Mouse (Mus musculus) forebrain, postnatal 0 days (tissue): ENCODE data around the gene Fcgr2b. TPM values are rescaled to one million over a fixed set of nuclear protein-coding genes. Genes with fewer than 3 reads are reported as not detected.

ENCODE experiments used
- ATAC-seq: fragments of 200-750 bp; cut with Nextera tagmentation; 2 replicates; pipeline ENCODE4 v1.8.0; 2017; ENCODE audit warnings: mild to moderate bottlenecking, moderate library complexity
- DNase-seq: peaks from one replicate; pipeline ENCODE4 v3.0.0-alpha.2; 2015
- H3K27ac ChIP-seq: fragments of 300-500 bp; sonication (generic); 2 replicates; pipeline ENCODE4 v1.5.1; 2014; ENCODE audit warnings: low read depth, mild to moderate bottlenecking, antibody characterized with exemption, low read length, moderate library complexity, mixed read lengths
- H3K27me3 ChIP-seq: fragments of 300-500 bp; sonication (generic); 2 replicates; pipeline ENCODE4 v1.6.1; 2014; ENCODE audit warnings: mild to moderate bottlenecking, low read length, mixed read lengths; ENCODE audit not compliant: insufficient read depth
- H3K36me3 ChIP-seq: fragments of 300-500 bp; sonication (generic); 2 replicates; pipeline ENCODE4 v1.6.1; 2014; ENCODE audit warnings: mild to moderate bottlenecking, moderate library complexity; ENCODE audit not compliant: insufficient read depth
- H3K4me1 ChIP-seq: fragments of 300-500 bp; sonication (generic); 2 replicates; pipeline ENCODE4 v1.6.1; 2014; ENCODE audit warnings: antibody characterized with exemption; ENCODE audit not compliant: insufficient read depth
- H3K4me2 ChIP-seq: fragments of 300-500 bp; sonication (generic); 2 replicates; pipeline ENCODE4 v1.6.1; 2014; ENCODE audit warnings: low read depth, mild to moderate bottlenecking, moderate library complexity
- H3K4me3 ChIP-seq: fragments of 300-500 bp; sonication (generic); 2 replicates; pipeline ENCODE4 v1.5.1; 2014; ENCODE audit warnings: low read depth, low read length, mixed read lengths
- H3K9ac ChIP-seq: fragments of 300-500 bp; sonication (generic); 2 replicates; pipeline ENCODE4 v1.6.1; 2014; ENCODE audit warnings: mild to moderate bottlenecking
- H3K9me3 ChIP-seq: fragments of 300-500 bp; sonication (generic); 2 replicates; pipeline ENCODE4 v1.6.1; 2016; ENCODE audit warnings: low read length
- CTCF ChIP-seq: sonication (generic); IDR thresholded peaks from 2 replicates; pipeline ENCODE4 v1.5.1; 2016; ENCODE audit warnings: antibody characterized with exemption, control low read depth, low read depth
- WGBS: fragments of 180-500 bp; shearing (Covaris S2); extraction: QIAGEN DNeasy Blood & Tissue Kit; methylation state at CpG from one replicate; pipeline ENCODE4 v1.1.7; 2014; 5-methylcytosine and 5-hydroxymethylcytosine counted together
- polyA plus RNA-seq: library from polyadenylated mRNA; unstranded; fragments of >200 nt; fragmentation: Nextera tagmentation; extraction: Ambion mirVana; gene quantifications from 2 replicates; pipeline ENCODE4 v1.2.1, GENCODE M21; 2015
- total RNA-seq: library from RNA; depleted of rRNA; stranded (reverse); fragments of >200 nt; gene quantifications from 2 replicates; pipeline ENCODE4 v1.2.3, GENCODE M21; 2014

Gene Fcgr2b
- total and polyA plus RNA-seq, 2 experiments from 2014 or later = 2.3 to 3.9 TPM

DNA sequence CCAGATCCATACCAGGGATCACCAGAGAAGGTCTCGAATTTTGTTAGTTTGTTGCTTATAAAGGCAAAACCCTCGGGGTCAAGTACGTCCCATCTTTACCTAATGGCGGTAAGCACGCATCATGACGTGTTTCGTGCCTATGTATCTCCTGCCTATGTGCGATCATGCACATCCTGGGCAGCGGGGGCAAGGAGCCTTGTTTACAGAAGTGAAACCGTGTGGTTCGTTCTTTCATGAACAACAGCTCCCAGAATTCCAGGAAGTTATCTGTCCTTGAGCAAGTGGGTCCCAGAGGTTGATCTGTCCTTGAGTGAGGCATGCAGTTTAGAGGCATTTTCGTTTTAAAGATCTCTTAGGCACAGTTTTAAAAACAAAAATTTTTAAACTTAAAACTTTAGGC, 37.1 kb downstream of the Fcgr2b start:
- Histone ChIP-seq H3K4me1 (no peaks in the 10 kb centered on the region), H3K27me3 (no peaks in the 10 kb centered on the region), H3K9ac (no peak overlapping the region), H3K36me3 (no peaks in the 10 kb centered on the region), H3K4me3 (no peak overlapping the region), H3K9me3 (no peaks in the 10 kb centered on the region), H3K4me2 (no peak overlapping the region), H3K27ac (no peak overlapping the region)
- DNase-seq (no peak), ATAC-seq (no peak)
- no peak for TF ChIP-seq CTCF
- WGBS = 89% methylated on average over 12 of the region's 12 CpGs

DNA sequence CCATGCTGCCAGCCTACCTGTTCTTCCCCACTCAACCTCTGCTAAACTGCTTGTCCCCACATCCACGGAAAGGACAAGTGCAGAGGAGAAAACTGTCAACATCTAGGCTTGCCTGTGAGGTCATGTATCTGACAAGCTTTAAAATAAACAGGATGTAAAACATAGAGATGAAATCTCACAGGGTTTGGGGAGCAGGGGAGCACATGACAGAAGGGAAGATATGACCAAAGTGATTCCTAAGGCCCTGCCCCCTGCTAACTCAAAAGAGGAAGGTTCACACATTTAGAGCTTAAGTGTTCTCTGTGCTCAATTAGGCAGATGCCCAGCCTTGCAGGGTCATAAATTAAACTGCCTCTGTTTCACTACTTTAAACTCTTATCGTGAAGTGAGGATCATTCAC, 42.0 kb downstream of the Fcgr2b start:
- Histone ChIP-seq H3K4me1 (no peaks in the 10 kb centered on the region), H3K9me3 (no peaks in the 10 kb centered on the region), H3K4me3 (no peak overlapping the region), H3K9ac (no peak overlapping the region), H3K27me3 (no peaks in the 10 kb centered on the region), H3K36me3 (no peaks in the 10 kb centered on the region), H3K27ac (no peak overlapping the region), H3K4me2 (no peak overlapping the region)
- TF ChIP-seq CTCF = no peak
- 88% methylated on average over 2 of the region's 2 CpGs for WGBS
- ATAC-seq (no peak), DNase-seq (no peak)

DNA sequence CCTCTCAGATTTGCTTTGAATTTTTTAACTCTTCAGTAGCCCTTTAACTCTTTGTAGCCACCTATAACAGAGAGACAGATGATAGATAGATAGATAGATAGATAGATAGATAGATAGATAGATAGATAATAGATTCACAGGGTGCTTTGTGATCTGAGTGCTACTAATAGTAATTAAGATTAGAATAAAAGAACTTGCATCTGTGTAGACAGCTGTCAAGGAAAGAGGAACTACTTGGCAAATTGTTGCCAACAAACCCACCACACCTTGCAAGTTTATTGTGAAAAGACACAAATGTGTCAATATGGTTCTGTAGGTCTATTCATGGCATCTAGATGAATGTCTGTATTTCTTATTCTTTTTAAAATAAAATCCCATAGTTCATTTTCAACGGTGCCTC, 42.4 kb downstream of the Fcgr2b start:
- H3K4me1 ChIP-seq = no peaks in the 10 kb centered on the region
- H3K9ac ChIP-seq = no peak overlapping the region
- WGBS = 94% methylated on average over 1 of the region's 1 CpGs
- no peak overlapping the region for H3K27ac ChIP-seq
- no peaks in the 10 kb centered on the region for H3K9me3 ChIP-seq
- no peak for TF ChIP-seq CTCF
- H3K36me3 ChIP-seq = no peaks in the 10 kb centered on the region
- ATAC-seq (no peak), DNase-seq (no peak)
- H3K4me3 ChIP-seq = no peak overlapping the region
- H3K4me2 ChIP-seq = no peak overlapping the region
- no peaks in the 10 kb centered on the region for H3K27me3 ChIP-seq

DNA sequence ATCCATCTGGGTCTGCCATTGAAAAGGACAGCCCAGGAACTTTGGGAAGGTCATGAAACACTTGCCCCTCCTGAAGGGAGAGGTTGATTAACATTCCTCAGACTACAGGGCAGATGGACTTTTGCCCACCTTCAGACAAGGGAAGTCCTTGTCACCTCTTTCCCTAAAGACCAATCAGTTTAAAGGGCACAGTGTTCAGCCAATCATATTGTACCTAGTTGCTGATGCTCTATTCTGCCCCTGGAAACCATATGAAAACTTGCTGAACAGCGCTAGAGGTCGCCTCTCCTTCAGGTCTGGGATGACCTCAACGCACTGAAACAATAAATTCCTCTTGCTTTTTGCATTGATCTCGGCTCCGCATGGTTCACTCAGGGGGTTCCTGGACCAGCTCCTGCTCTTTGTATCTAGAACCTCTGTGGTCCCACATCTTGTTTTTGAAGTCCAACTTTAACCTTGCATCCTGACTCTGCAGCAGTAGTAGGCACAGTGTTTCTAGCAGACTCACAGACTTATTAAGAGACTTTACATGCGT, 42.9 kb downstream of the Fcgr2b start:
- Histone ChIP-seq H3K27ac (no peak overlapping the region), H3K36me3 (no peaks in the 10 kb centered on the region), H3K27me3 (no peaks in the 10 kb centered on the region), H3K4me1 (no peaks in the 10 kb centered on the region), H3K4me3 (no peak overlapping the region), H3K4me2 (no peak overlapping the region), H3K9me3 (no peaks in the 10 kb centered on the region), H3K9ac (no peak overlapping the region)
- no peak for TF ChIP-seq CTCF
- ATAC-seq (no peak), DNase-seq (no peak)
- WGBS = 71% methylated on average over 6 of the region's 6 CpGs

DNA sequence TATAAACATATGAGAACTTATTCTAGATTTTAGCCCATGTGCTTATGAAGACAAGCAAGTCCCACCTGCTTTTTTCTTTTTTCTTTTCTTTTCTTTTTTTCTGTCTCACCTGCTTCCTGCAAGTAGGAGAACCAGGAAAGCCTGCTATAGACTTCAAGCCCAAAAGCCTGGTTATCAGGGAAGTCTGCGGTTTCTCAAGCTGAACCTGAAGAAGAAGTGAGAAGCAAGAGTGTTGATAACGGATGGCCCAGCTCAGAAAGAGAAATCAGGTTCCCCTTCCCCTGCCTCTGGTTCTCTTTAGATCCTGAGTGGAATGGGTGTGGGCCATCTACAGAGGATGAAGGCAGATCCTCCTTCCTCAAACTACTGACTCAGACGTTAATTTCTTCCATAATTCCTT, 44.3 kb downstream of the Fcgr2b start:
- Histone ChIP-seq H3K4me2 (no peak overlapping the region), H3K27me3 (no peaks in the 10 kb centered on the region), H3K9me3 (no peaks in the 10 kb centered on the region), H3K4me3 (no peak overlapping the region), H3K9ac (no peak overlapping the region), H3K36me3 (no peaks in the 10 kb centered on the region), H3K27ac (no peak overlapping the region), H3K4me1 (no peaks in the 10 kb centered on the region)
- TF ChIP-seq CTCF = no peak
- ATAC-seq (no peak), DNase-seq (no peak)
- 85% methylated on average over 3 of the region's 3 CpGs for WGBS

DNA sequence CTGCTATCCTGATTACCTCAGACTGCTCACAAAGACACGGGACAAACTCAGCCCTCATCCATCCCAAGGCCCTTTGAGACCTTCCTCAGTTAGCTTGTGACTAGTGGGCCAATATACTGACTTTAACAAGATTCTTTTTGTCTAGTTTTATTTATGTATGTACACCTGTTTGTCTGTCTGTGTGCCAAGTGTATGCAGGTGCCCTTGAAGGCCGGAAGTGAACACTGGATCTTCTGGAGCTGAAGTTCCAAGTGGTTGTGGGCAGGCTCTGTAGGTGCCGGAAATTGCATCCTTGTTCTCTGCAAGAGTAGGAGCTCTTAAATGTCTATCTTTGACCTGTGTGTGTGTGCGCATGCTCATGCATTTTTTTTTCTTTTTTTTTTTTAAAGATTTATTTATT, 47.1 kb downstream of the Fcgr2b start:
- 86% methylated on average over 4 of the region's 4 CpGs for WGBS
- no peaks in the 10 kb centered on the region for H3K9me3 ChIP-seq
- H3K9ac ChIP-seq = no peak overlapping the region
- TF ChIP-seq CTCF = no peak
- no peaks in the 10 kb centered on the region for H3K27me3 ChIP-seq
- H3K4me1 ChIP-seq = no peaks in the 10 kb centered on the region
- no peaks in the 10 kb centered on the region for H3K36me3 ChIP-seq
- no peak for ATAC-seq
- no peak for DNase-seq
- no peak overlapping the region for H3K4me3 ChIP-seq
- H3K27ac ChIP-seq = no peak overlapping the region
- no peak overlapping the region for H3K4me2 ChIP-seq

DNA sequence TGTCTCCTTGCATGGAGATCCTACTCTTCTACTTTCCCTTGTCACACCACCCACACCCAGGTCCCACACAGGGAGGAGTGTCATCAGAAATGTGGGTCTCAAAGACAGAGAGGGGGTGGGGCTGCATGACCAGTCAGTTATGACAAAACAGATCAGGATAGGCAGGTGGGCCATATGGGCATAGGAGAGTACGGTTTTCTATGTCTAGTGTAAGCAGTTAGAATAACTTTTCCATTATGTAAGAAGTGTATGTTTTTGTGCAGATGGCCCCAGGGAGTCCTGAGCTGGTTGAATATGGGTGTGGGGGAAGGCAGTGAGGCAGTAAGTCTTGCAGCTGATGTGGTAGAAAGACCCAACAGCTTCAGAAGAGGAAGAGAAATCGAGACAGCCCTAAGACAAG, 47.9 kb downstream of the Fcgr2b start:
- no peaks in the 10 kb centered on the region for H3K36me3 ChIP-seq
- TF ChIP-seq CTCF = no peak

DNA sequence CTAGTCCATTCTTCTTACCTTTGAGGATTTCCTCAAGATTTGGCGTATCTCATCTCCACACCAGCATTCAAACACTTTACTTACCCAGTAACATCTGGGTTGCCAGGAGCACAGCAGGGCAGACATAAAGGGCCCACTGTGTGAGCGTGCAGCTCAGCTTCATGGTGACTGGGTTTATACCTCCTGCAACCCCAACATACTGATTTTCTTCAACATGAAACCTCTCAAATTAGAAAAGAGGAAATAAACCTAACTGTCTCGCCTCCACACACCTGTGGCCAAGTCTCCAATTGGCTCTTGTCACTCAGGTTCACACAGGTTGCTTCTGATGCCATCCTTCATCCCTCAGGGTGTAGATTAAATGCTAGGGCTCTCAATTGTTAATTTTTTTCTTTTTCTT, 49.0 kb downstream of the Fcgr2b start, which contains the start of gene Fcrla:
Gene Fcrla (minus strand): TSS at position 206 of the 400 bp plus-strand sequence.
- WGBS = 77% methylated on average over 3 of the region's 3 CpGs
- Histone ChIP-seq H3K27ac (no peak within 1 kb of the TSS), H3K36me3 (no peaks in the 10 kb centered on the region), H3K4me1 (no peaks in the 10 kb centered on the region), H3K9ac (no peak within 1 kb of the TSS), H3K4me2 (no peak within 1 kb of the TSS), H3K27me3 (no peaks in the 10 kb centered on the region), H3K9me3 (no peaks in the 10 kb centered on the region), H3K4me3 (no peak within 1 kb of the TSS)
- TF ChIP-seq CTCF = no peak
- ATAC-seq = no peak
- no peak for DNase-seq

More for the DNA sequence above, 47.9 kb downstream of the Fcgr2b start:
- no peak for DNase-seq
- Histone ChIP-seq H3K27ac (no peak overlapping the region), H3K4me1 (no peaks in the 10 kb centered on the region), H3K27me3 (no peaks in the 10 kb centered on the region), H3K9me3 (no peaks in the 10 kb centered on the region), H3K9ac (no peak overlapping the region), H3K4me2 (no peak overlapping the region), H3K4me3 (no peak overlapping the region)
- WGBS = 82% methylated on average over 2 of the region's 2 CpGs
- ATAC-seq = no peak
